Mouse (Mus musculus) kidney, embryonic 15.5 days (tissue): Measurements from ENCODE around the gene Large2. TPM values are rescaled to one million over a fixed set of nuclear protein-coding genes. Genes with fewer than 3 reads are reported as not detected.
A peak's percentile ranks its signal among the peaks of the same experiment; 100 is the strongest.

Experiments used
- ATAC-seq: fragments of 200-750 bp; cut with Nextera tagmentation; replicated peaks from 2 replicates; pipeline ENCODE4 v1.8.0; 2017; ENCODE audit warnings: moderate TSS enrichment; ENCODE audit not compliant: low FRiP score
- H3K27ac ChIP-seq: fragments of 300-500 bp; sonication (generic); 2 replicates; pipeline ENCODE4 v1.5.1; 2015; ENCODE audit warnings: mild to moderate bottlenecking, inconsistent platforms
- H3K27me3 ChIP-seq: fragments of 300-500 bp; sonication (generic); 2 replicates; pipeline ENCODE4 v1.6.1; 2015; ENCODE audit warnings: inconsistent platforms
- H3K36me3 ChIP-seq: fragments of 300-500 bp; sonication (generic); 2 replicates; pipeline ENCODE4 v1.6.1; 2015; ENCODE audit warnings: inconsistent platforms
- H3K4me1 ChIP-seq: fragments of 300-500 bp; sonication (generic); 2 replicates; pipeline ENCODE4 v1.6.1; 2015; ENCODE audit warnings: inconsistent platforms
- H3K4me2 ChIP-seq: fragments of 300-500 bp; sonication (generic); 2 replicates; pipeline ENCODE4 v1.6.1; 2015; ENCODE audit warnings: moderate library complexity, mild to moderate bottlenecking, inconsistent platforms
- H3K4me3 ChIP-seq: fragments of 300-500 bp; sonication (generic); replicated peaks from 2 replicates; pipeline ENCODE4 v1.5.1; 2015; ENCODE audit warnings: mild to moderate bottlenecking, inconsistent platforms
- H3K9ac ChIP-seq: fragments of 300-500 bp; sonication (generic); 2 replicates; pipeline ENCODE4 v1.6.1; 2015; ENCODE audit warnings: mild to moderate bottlenecking, inconsistent platforms
- H3K9me3 ChIP-seq: fragments of 300-500 bp; sonication (generic); replicated peaks from 2 replicates; pipeline ENCODE4 v1.6.1; 2016; ENCODE audit warnings: inconsistent platforms
- WGBS: fragments of 180-500 bp; shearing (Covaris S2); methylation state at CpG from one replicate; pipeline ENCODE4 v1.1.7; 2015; ENCODE audit warnings: mixed read lengths; 5-methylcytosine and 5-hydroxymethylcytosine counted together
- polyA plus RNA-seq: library from polyadenylated mRNA; unstranded; fragments of >200 nt; fragmentation: Nextera tagmentation; extraction: Ambion mirVana; gene quantifications from 2 replicates; pipeline ENCODE4 v1.2.1, GENCODE M21; 2015

The Large2 gene
- polyA plus RNA-seq, 1 experiment from 2014 or later = 29.5 TPM

GRCm38 (mm10) chr2:92362571-92363228 lies 12.0 kb downstream of the Large2 start:
- WGBS = 96% methylated on average over 6 of the region's 6 CpGs
- no peak for ATAC-seq

GRCm38 (mm10) chr2:92361795-92362194 lies 12.9 kb downstream of the Large2 start:
- no peak overlapping the region for H3K27ac ChIP-seq
- H3K9ac ChIP-seq = no peak overlapping the region
- no peaks in the 10 kb centered on the region for H3K9me3 ChIP-seq
- H3K36me3 ChIP-seq = peaks cover 81% of the 10 kb centered on the region
- WGBS = 79% methylated on average over 8 of the region's 8 CpGs
- H3K27me3 ChIP-seq = no peaks in the 10 kb centered on the region
- no peak overlapping the region for H3K4me3 ChIP-seq
- ATAC-seq = no peak
- peaks cover 12% of the 10 kb centered on the region for H3K4me1 ChIP-seq
- H3K4me2 ChIP-seq = no peak overlapping the region

More at GRCm38 (mm10) chr2:92362571-92363228, 12.0 kb downstream of the Large2 start:
- Histone ChIP-seq H3K9ac (no peak overlapping the region), H3K4me1 (peaks cover 18% of the 10 kb centered on the region), H3K4me3 (no peak overlapping the region), H3K27ac (no peak overlapping the region), H3K4me2 (no peak overlapping the region), H3K27me3 (no peaks in the 10 kb centered on the region), H3K36me3 (peaks cover 72% of the 10 kb centered on the region), H3K9me3 (no peaks in the 10 kb centered on the region)

- Histone ChIP-seq H3K4me3 (no peak overlapping the region), H3K27me3 (no peaks in the 10 kb centered on the region), H3K36me3 (peaks cover 82% of the 10 kb centered on the region), H3K4me1 (peaks cover 12% of the 10 kb centered on the region), H3K4me2 (peak overlapping the region; percentile 10; the same call in 1 of the 2 replicates), H3K9me3 (no peaks in the 10 kb centered on the region), H3K9ac (no peak overlapping the region), H3K27ac (peak overlapping the region; percentile 67)
- WGBS = 26% methylated on average over 12 of the region's 12 CpGs
- ATAC-seq = peak; percentile 63
These were observed 13.8 kb downstream of the Large2 start for GRCm38 (mm10) chr2:92360893-92361292.

- H3K27me3 ChIP-seq = no peaks in the 10 kb centered on the region
- peak overlapping the region; percentile 10; the same call in 1 of the 2 replicates for H3K4me2 ChIP-seq
- peak; percentile 43 for ATAC-seq
- peaks cover 81% of the 10 kb centered on the region for H3K36me3 ChIP-seq
- H3K9ac ChIP-seq = no peak overlapping the region
- peaks cover 12% of the 10 kb centered on the region for H3K4me1 ChIP-seq
- no peaks in the 10 kb centered on the region for H3K9me3 ChIP-seq
- WGBS = 45% methylated on average over 25 of the region's 25 CpGs
- no peak overlapping the region for H3K4me3 ChIP-seq
- H3K27ac ChIP-seq = peak overlapping the region; percentile 67
These were observed 14.4 kb downstream of the Large2 start for GRCm38 (mm10) chr2:92360186-92360823.

- Histone ChIP-seq H3K9me3 (no peaks in the 10 kb centered on the region), H3K36me3 (peaks cover 81% of the 10 kb centered on the region), H3K4me1 (peaks cover 12% of the 10 kb centered on the region), H3K4me2 (no peak overlapping the region), H3K9ac (no peak overlapping the region), H3K27me3 (no peaks in the 10 kb centered on the region), H3K4me3 (no peak overlapping the region), H3K27ac (no peak overlapping the region)
- 97% methylated on average over 2 of the region's 2 CpGs for WGBS
- no peak for ATAC-seq
These were observed 15.4 kb downstream of the Large2 start for GRCm38 (mm10) chr2:92359301-92359700.

- peaks cover 73% of the 10 kb centered on the region for H3K36me3 ChIP-seq
- H3K4me1 ChIP-seq = peaks cover 18% of the 10 kb centered on the region
- no peaks in the 10 kb centered on the region for H3K9me3 ChIP-seq
- 42% methylated on average over 6 of the region's 6 CpGs for WGBS
- no peak overlapping the region for H3K27ac ChIP-seq
- no peak overlapping the region for H3K4me2 ChIP-seq
- H3K4me3 ChIP-seq = no peak overlapping the region
- ATAC-seq = no peak
- no peaks in the 10 kb centered on the region for H3K27me3 ChIP-seq
- H3K9ac ChIP-seq = no peak overlapping the region
These were observed 20.4 kb downstream of the Large2 start for GRCm38 (mm10) chr2:92354224-92354623.

GRCm38 (mm10) chr2:92353402-92353801 lies 21.3 kb downstream of the Large2 start:
- no peak overlapping the region for H3K27ac ChIP-seq
- no peaks in the 10 kb centered on the region for H3K9me3 ChIP-seq
- H3K4me1 ChIP-seq = peaks cover 19% of the 10 kb centered on the region
- no peak for ATAC-seq
- H3K9ac ChIP-seq = no peak overlapping the region
- no peak overlapping the region for H3K4me2 ChIP-seq
- no peaks in the 10 kb centered on the region for H3K27me3 ChIP-seq
- peaks cover 73% of the 10 kb centered on the region for H3K36me3 ChIP-seq
- 78% methylated on average over 5 of the region's 5 CpGs for WGBS
- H3K4me3 ChIP-seq = no peak overlapping the region

GRCm38 (mm10) chr2:92350686-92351085 lies 24.0 kb downstream of the Large2 start:
- H3K9me3 ChIP-seq = no peaks in the 10 kb centered on the region
- no peak overlapping the region for H3K4me2 ChIP-seq
- no peak overlapping the region for H3K4me3 ChIP-seq
- WGBS = 28% methylated on average over 5 of the region's 5 CpGs
- H3K9ac ChIP-seq = no peak overlapping the region
- peaks cover 19% of the 10 kb centered on the region for H3K4me1 ChIP-seq
- H3K27me3 ChIP-seq = no peaks in the 10 kb centered on the region
- ATAC-seq = no peak
- H3K36me3 ChIP-seq = peaks cover 69% of the 10 kb centered on the region
- H3K27ac ChIP-seq = peak overlapping the region; percentile 37

GRCm38 (mm10) chr2:92349589-92350425 lies 24.9 kb downstream of the Large2 start:
- H3K36me3 ChIP-seq = peaks cover 73% of the 10 kb centered on the region
- peak; percentile 49; the same call in 1 of the 2 replicates for ATAC-seq
- H3K4me2 ChIP-seq = no peak overlapping the region

GRCm38 (mm10) chr2:92347191-92347590 lies 27.5 kb downstream of the Large2 start:
- peaks cover 71% of the 10 kb centered on the region for H3K36me3 ChIP-seq
- H3K27ac ChIP-seq = no peak overlapping the region
- peaks cover 19% of the 10 kb centered on the region for H3K4me1 ChIP-seq
- no peaks in the 10 kb centered on the region for H3K9me3 ChIP-seq
- ATAC-seq = no peak
- H3K27me3 ChIP-seq = no peaks in the 10 kb centered on the region
- WGBS = 88% methylated on average over 2 of the region's 2 CpGs
- no peak overlapping the region for H3K4me3 ChIP-seq
- no peak overlapping the region for H3K4me2 ChIP-seq
- H3K9ac ChIP-seq = no peak overlapping the region

More at GRCm38 (mm10) chr2:92349589-92350425, 24.9 kb downstream of the Large2 start:
- H3K4me3 ChIP-seq = no peak overlapping the region
- WGBS = 36% methylated on average over 6 of the region's 6 CpGs
- H3K9ac ChIP-seq = no peak overlapping the region
- H3K4me1 ChIP-seq = peaks cover 19% of the 10 kb centered on the region
- H3K27me3 ChIP-seq = no peaks in the 10 kb centered on the region
- peak overlapping the region; percentile 37; the same call in 1 of the 2 replicates for H3K27ac ChIP-seq
- no peaks in the 10 kb centered on the region for H3K9me3 ChIP-seq

- no peak overlapping the region for H3K4me3 ChIP-seq
- H3K9me3 ChIP-seq = no peaks in the 10 kb centered on the region
- no peak overlapping the region for H3K27ac ChIP-seq
- H3K36me3 ChIP-seq = peaks cover 59% of the 10 kb centered on the region
- no peak overlapping the region for H3K9ac ChIP-seq
- no peaks in the 10 kb centered on the region for H3K4me1 ChIP-seq
- no peak overlapping the region for H3K4me2 ChIP-seq
- no peak for ATAC-seq
- no peaks in the 10 kb centered on the region for H3K27me3 ChIP-seq
These were observed 32.3 kb downstream of the Large2 start for GRCm38 (mm10) chr2:92342418-92342817.

GRCm38 (mm10) chr2:92331871-92332270 lies 42.8 kb downstream of the Large2 start:
- Histone ChIP-seq H3K27ac (no peak overlapping the region), H3K9me3 (no peaks in the 10 kb centered on the region), H3K9ac (no peak overlapping the region), H3K4me3 (no peak overlapping the region), H3K4me1 (no peaks in the 10 kb centered on the region), H3K4me2 (no peak overlapping the region), H3K36me3 (peaks cover 88% of the 10 kb centered on the region), H3K27me3 (no peaks in the 10 kb centered on the region)
- 88% methylated on average over 2 of the region's 2 CpGs for WGBS
- no peak for ATAC-seq
